Mouse (Mus musculus): ENCODE measurements around the gene Naxd.

GRCm38 (mm10) chr8:11457981-11458836 lies 39.1 kb upstream of the Naxd start:
- TF ChIP-seq CTCF (IDR thresholded peaks at IDR 0.05; ENCODE audit: low read depth) (no peak), EP300 (IDR thresholded peaks at IDR 0.05; ENCODE audit: low read depth) (no peak)

All from heart, postnatal 0 days (tissue).